ENCODE assay signal across 8 mouse cellular contexts in genomic region chr5:117614331-117615024, GRCm38 (mm10).
A peak's percentile ranks its signal among the peaks of the same experiment; 100 is the strongest.
DNase-seq lines count a peak whose midpoint lies in the region; ATAC-seq and TF ChIP-seq lines count a peak whose summit lies in the region.

No protein-coding gene starts in this region.

- ATAC-seq in lung, embryonic 15.5 days (ENCODE audit: borderline replicate concordance, extremely low read depth, low FRiP score, low TSS enrichment), result peak; percentile 16; the same call in 1 of the 2 replicates
- no peak for ATAC-seq in activated CD4-positive, CD25-positive, alpha-beta regulatory T cell, adult 4 months

- TF ChIP-seq POLR2A in cortical plate, adult 2 months (IDR thresholded peaks at IDR 0.05; ENCODE audit: extremely low read depth, insufficient read depth, low read length), result no peak

- intact Hi-C loops in gastrocnemius, postnatal 36 days (cut with DNase I), result loop anchor here (5.0 kb wide), 1 partner anchor 97 kb away; no protein-coding TSS in a partner anchor

- H3K9me3 ChIP-seq in E14TG2a.4 (ENCODE audit: low read length), result peaks cover 8% of the 10 kb centered on the region; the same call in 1 of the 2 replicates
- no peaks in the 10 kb centered on the region for H3K9me3 ChIP-seq in lung, embryonic 15.5 days

- TF ChIP-seq CTCF in E14TG2a.4 (conservative IDR thresholded peaks at IDR 0.05; ENCODE audit: low read length), result peak; percentile 70
- peak; percentile 67 for TF ChIP-seq CTCF in cortical plate, adult 2 months (IDR thresholded peaks at IDR 0.05; ENCODE audit: extremely low read depth, insufficient read depth, low read length)

- no peak overlapping the region for H3K27ac ChIP-seq in cortical plate, adult 2 months (ENCODE audit: insufficient read depth, low read length)
- no peak overlapping the region for H3K27ac ChIP-seq in lung, embryonic 15.5 days

- no peaks in the 10 kb centered on the region for H3K4me1 ChIP-seq in E14TG2a.4 (replicated peaks; ENCODE audit: low read depth, low read length)
- no peaks in the 10 kb centered on the region; the same call in 1 of the 2 replicates for H3K4me1 ChIP-seq in cortical plate, adult 2 months (ENCODE audit: control insufficient read depth, insufficient read depth, low read length)
- H3K4me1 ChIP-seq in lung, embryonic 15.5 days, result no peaks in the 10 kb centered on the region

- H3K36me3 ChIP-seq in E14TG2a.4 (ENCODE audit: insufficient read depth, low read length), result no peaks in the 10 kb centered on the region
- H3K36me3 ChIP-seq in lung, embryonic 15.5 days, result no peaks in the 10 kb centered on the region

- H3K4me3 ChIP-seq in E14TG2a.4 (replicated peaks; ENCODE audit: low read length), result no peak overlapping the region
- no peak overlapping the region for H3K4me3 ChIP-seq in cortical plate, adult 2 months (ENCODE audit: insufficient read depth, low read length)
- H3K4me3 ChIP-seq in lung, embryonic 15.5 days, result no peak overlapping the region

- H3K9ac ChIP-seq in lung, embryonic 15.5 days, result no peak overlapping the region

- 32% methylated on average over 5 of the region's 5 CpGs for WGBS in lung, embryonic 15.5 days

- H3K27me3 ChIP-seq in E14TG2a.4 (ENCODE audit: insufficient read depth, low read length), result no peaks in the 10 kb centered on the region
- no peaks in the 10 kb centered on the region for H3K27me3 ChIP-seq in lung, embryonic 15.5 days

- H3K4me2 ChIP-seq in lung, embryonic 15.5 days, result no peak overlapping the region

- peak; percentile 42 for DNase-seq in adipocyte (ENCODE audit: low spot score)
- DNase-seq in gastrocnemius, postnatal 36 days, result peak; percentile 49 to 68
- peak; percentile 63 to 90 for DNase-seq in kidney, postnatal 36 days
- DNase-seq in right cerebral cortex, postnatal 4 days, result peak; percentile 74
